Mouse (Mus musculus) cortical plate, adult 2 months (tissue): Measurements from ENCODE around the gene Kcne1.

Experiments used
- CTCF ChIP-seq: fragments of 200-500 bp; IDR thresholded peaks from 2 replicates; pipeline ENCODE4 v1.5.1; 2011; ENCODE audit warnings: mild to moderate bottlenecking, control low read depth, low read length; ENCODE audit not compliant: insufficient read depth; ENCODE audit errors: extremely low read depth
- POLR2A ChIP-seq: fragments of 200-500 bp; IDR thresholded peaks from 2 replicates; pipeline ENCODE4 v1.6.1; 2011; ENCODE audit warnings: mild to moderate bottlenecking, low read length, control low read depth; ENCODE audit not compliant: insufficient read depth; ENCODE audit errors: extremely low read depth

DNA sequence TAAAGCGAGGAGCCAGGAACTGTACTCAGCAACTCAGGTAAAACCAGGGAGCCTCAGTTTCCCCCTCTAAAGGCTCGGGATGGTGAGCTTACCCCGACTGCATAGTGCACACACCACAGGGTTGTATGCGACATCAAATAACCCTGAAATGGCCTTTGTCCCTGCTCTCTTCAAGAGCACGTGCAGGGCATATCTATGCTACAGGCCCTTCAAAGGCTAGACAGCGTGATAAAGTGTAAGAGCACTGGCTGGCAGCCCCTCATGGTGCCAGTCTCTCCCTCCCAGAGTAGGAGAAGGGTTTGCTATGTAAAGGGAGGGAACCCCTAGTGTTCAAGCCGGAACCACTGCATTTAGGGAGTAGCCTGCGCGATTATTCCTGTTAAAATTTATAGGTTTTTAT is 2.2 kb downstream of the Kcne1 start:
- TF ChIP-seq CTCF: no peak
- TF ChIP-seq POLR2A: no peak
